Mouse (Mus musculus): Measurements from ENCODE around the gene Sec63.

DNA sequence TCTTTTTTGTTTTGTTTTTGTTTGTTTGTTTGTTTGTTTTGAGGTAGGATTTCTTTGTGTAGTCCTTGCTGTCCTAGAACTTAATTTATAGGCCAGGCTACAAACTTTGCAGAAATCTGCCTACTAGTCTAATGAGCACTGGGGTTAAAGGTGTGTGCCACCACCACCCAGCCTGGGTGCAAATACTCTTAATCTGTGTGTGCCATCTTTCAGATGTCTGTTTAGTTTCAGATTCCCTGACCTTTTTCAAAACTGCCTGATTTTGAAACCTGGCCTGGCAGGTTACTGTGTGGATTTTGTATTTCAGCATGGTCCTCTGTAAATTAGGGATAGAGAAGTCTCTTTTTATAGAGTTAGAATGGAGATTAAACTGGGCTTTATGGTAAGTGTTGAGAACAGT lies 4.0 kb downstream of the Sec63 start:
- TF ChIP-seq POLR2A (IDR thresholded peaks at IDR 0.05; ENCODE audit: low read depth, low read length) (no peak), CTCF (conservative IDR thresholded peaks at IDR 0.05; ENCODE audit: insufficient read depth, insufficient read length, low read depth, low read length) (no peak)

Measured in kidney, adult 2 months (tissue).